Mouse (Mus musculus): ENCODE measurements at regions not wholly inside any gene's neighbourhood (a gene's known extent, or its start where the extent isn't known, plus 50 kb on each side); places are given as distances from the start of the nearest gene placed in this dataset.

GRCm38 (mm10) chrX:105228580-105228979 lies 108.4 kb downstream of the Magee1 start:
- no peak for ATAC-seq (replicated peaks; ENCODE audit: low FRiP score, low TSS enrichment, poor library complexity, severe bottlenecking)

- ATAC-seq (replicated peaks; ENCODE audit: low FRiP score, low TSS enrichment, poor library complexity, severe bottlenecking): peak; percentile 98
Measured at GRCm38 (mm10) chrX:105236982-105237738, 117.0 kb downstream of the Magee1 start.

All from megakaryocyte-erythroid progenitor cell, adult 5-6 weeks (primary cell).